Mouse (Mus musculus) megakaryocyte, embryonic 14.5 days (primary cell): ENCODE results near the gene Pdk2.

Experiments used
- FLI1 ChIP-seq: IDR thresholded peaks from 2 replicates; pipeline ENCODE4 v1.6.1; 2012; ENCODE audit warnings: low read length, inconsistent platforms, mixed read lengths
- GATA1 ChIP-seq: IDR thresholded peaks from 3 replicates; pipeline ENCODE4 v1.6.1; 2012; ENCODE audit warnings: mixed read lengths, low read length, inconsistent platforms, borderline replicate concordance

DNA sequence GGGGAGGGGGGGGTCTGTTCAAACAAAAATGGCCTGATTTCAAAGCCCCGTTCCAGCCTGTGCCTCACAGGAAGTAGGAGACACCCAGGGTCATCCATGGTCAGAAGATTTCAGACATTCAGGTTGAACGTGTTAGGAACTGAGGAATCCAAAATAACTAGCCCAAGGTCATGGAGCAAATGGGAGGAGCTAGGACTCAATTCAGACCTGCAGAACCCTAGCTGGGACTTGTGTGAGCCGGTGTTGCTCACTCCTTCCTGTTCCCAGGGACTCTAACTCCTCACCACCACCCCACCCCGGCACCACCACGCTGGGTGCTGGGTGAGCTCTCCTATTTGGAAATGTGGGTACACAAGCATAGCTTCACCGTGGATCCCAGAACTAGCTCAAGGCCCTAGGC lies 53.8 kb downstream of the Pdk2 start:
- TF ChIP-seq FLI1 (no peak), GATA1 (no peak)
